Mouse (Mus musculus) stomach, embryonic 16.5 days (tissue): ENCODE data around the gene Cux1. TPM values are rescaled to one million over a fixed set of nuclear protein-coding genes. Genes with fewer than 3 reads are reported as not detected.

Experiments
- ATAC-seq: fragments of 200-750 bp; cut with Nextera tagmentation; 2 replicates; pipeline ENCODE4 v1.8.0; 2017; ENCODE audit warnings: moderate number of reproducible peaks, moderate TSS enrichment; ENCODE audit not compliant: insufficient read depth, low FRiP score
- H3K27ac ChIP-seq: fragments of 300-500 bp; sonication (generic); 2 replicates; pipeline ENCODE4 v1.5.1; 2014; ENCODE audit warnings: low read length
- H3K27me3 ChIP-seq: fragments of 300-500 bp; sonication (generic); 2 replicates; pipeline ENCODE4 v1.6.1; 2014; ENCODE audit warnings: low read length, control low read depth, mixed read lengths; ENCODE audit not compliant: control insufficient read depth, insufficient read depth
- H3K36me3 ChIP-seq: fragments of 300-500 bp; sonication (generic); 2 replicates; pipeline ENCODE4 v1.6.1; 2014; ENCODE audit warnings: low read length; ENCODE audit not compliant: control insufficient read depth, insufficient read depth
- H3K4me1 ChIP-seq: fragments of 300-500 bp; sonication (generic); 2 replicates; pipeline ENCODE4 v1.6.1; 2014; ENCODE audit warnings: low read length, control low read depth, mixed read lengths; ENCODE audit not compliant: control insufficient read depth, insufficient read depth
- H3K4me2 ChIP-seq: fragments of 300-500 bp; sonication (generic); 2 replicates; pipeline ENCODE4 v1.6.1; 2014; ENCODE audit warnings: low read depth, low read length, mixed read lengths
- H3K4me3 ChIP-seq: fragments of 300-500 bp; sonication (generic); replicated peaks from 2 replicates; pipeline ENCODE4 v1.5.1; 2014; ENCODE audit warnings: mild to moderate bottlenecking, low read length
- H3K9ac ChIP-seq: fragments of 300-500 bp; sonication (generic); 2 replicates; pipeline ENCODE4 v1.6.1; 2014; ENCODE audit warnings: low read length
- H3K9me3 ChIP-seq: fragments of 300-500 bp; sonication (generic); replicated peaks from 2 replicates; pipeline ENCODE4 v1.6.1; 2016; ENCODE audit warnings: low read length, control low read depth; ENCODE audit not compliant: control insufficient read depth
- WGBS: fragments of 180-500 bp; shearing (Covaris S2); extraction: QIAGEN DNeasy Blood & Tissue Kit; methylation state at CpG from one replicate; pipeline ENCODE4 v1.1.7; 2014; 5-methylcytosine and 5-hydroxymethylcytosine counted together
- polyA plus RNA-seq: library from polyadenylated mRNA; unstranded; fragments of >200 nt; fragmentation: Nextera tagmentation; extraction: Ambion mirVana; gene quantifications from 2 replicates; pipeline ENCODE4 v1.2.1, GENCODE M21; 2015

Cux1 gene
- polyA plus RNA-seq, 1 experiment from 2014 or later: 77.7 TPM

DNA sequence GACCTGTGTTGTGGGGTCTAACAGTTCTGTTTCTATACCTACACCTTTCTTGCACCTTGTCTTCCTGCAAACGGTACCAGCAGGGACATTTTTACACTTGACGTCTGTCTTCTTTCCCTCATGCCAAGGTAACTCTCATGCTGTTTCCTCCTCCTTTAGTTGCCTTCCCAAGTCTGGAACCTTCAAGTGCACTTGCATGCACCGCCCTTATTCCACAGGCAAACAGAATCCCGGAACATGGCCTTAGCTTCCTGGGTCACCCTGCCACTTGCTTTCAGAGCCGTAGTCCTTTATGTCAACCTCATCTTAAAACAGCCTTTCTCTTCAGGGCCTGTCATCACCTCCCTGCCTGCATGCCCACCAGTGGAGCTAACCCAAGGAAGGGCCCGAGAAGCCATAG, 15.7 kb downstream of the Cux1 start:
- no peak for ATAC-seq
- Histone ChIP-seq H3K9ac (no peak overlapping the region), H3K4me3 (no peak overlapping the region), H3K4me2 (no peak overlapping the region), H3K9me3 (no peaks in the 10 kb centered on the region), H3K4me1 (peaks cover 38% of the 10 kb centered on the region), H3K36me3 (no peaks in the 10 kb centered on the region), H3K27ac (no peak overlapping the region), H3K27me3 (no peaks in the 10 kb centered on the region)
- 72% methylated on average over 6 of the region's 6 CpGs for WGBS

DNA sequence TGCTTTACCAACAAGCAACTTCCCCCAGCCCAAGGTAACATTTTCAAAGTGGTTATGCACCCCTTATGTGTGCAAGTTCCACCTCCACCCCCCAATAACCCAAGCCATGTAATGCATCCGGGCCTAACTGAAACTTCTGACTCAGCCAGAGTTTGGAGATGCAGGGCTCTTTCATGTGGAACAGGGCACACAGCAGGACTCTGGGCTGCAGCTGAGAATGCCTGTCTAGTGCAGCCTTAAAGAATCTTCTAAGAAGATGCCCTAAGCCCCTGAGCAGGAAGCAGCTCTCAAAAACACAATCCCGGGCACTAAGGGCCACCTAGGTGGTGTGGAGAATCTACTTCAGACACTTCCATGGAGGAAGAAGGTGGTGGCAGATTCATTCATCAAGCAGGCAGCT, 16.6 kb downstream of the Cux1 start:
- no peak overlapping the region for H3K4me3 ChIP-seq
- no peak overlapping the region for H3K4me2 ChIP-seq
- H3K27me3 ChIP-seq: no peaks in the 10 kb centered on the region
- H3K27ac ChIP-seq: no peak overlapping the region
- H3K36me3 ChIP-seq: no peaks in the 10 kb centered on the region
- H3K9ac ChIP-seq: no peak overlapping the region
- peaks cover 30% of the 10 kb centered on the region for H3K4me1 ChIP-seq
- H3K9me3 ChIP-seq: no peaks in the 10 kb centered on the region
- WGBS: 25% methylated on average over 2 of the region's 2 CpGs
- no peak for ATAC-seq

DNA sequence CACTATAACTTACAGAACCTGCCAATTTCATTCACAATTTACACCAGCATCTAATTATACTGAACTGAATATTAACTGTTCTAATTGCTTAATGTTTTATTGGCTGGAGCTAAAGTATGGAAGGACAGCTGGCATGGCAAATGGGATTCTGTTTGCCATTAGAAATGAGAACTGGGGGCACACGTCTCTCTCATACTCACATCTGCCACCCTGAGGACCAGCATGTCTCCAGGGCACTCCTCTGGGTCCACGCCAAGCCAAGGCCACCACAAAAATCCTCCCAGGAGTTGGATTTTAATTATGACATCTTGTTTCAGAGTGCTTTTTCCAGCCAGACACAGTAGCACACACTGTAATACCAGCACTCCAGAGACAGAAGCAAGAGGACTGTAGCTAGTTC, 18.5 kb downstream of the Cux1 start:
- H3K36me3 ChIP-seq: no peaks in the 10 kb centered on the region
- H3K9ac ChIP-seq: no peak overlapping the region
- H3K27me3 ChIP-seq: no peaks in the 10 kb centered on the region
- H3K4me3 ChIP-seq: no peak overlapping the region
- 78% methylated on average over 2 of the region's 2 CpGs for WGBS
- no peak overlapping the region for H3K4me2 ChIP-seq
- ATAC-seq: no peak
- no peaks in the 10 kb centered on the region for H3K9me3 ChIP-seq
- H3K27ac ChIP-seq: no peak overlapping the region
- peaks cover 16% of the 10 kb centered on the region; the same call in 1 of the 2 replicates for H3K4me1 ChIP-seq

DNA sequence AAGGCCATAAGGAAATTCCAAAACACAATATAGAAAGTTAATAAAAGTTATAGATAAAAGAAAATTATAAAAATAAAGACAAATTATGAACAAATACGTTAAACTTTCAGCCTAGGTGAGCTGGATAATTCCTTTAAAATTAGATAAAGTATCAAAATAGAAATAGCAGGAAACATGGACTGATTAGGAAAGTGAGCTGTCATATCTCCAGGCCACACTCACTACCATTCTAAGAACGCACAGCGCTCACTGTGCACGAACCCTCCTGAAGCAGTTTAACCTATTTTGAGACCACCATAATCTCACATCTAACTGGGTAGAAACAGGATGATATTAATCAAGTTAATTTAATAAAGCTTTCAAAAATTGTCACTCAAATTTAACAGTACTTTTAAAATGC, 22.2 kb downstream of the Cux1 start:
- Histone ChIP-seq H3K27ac (no peak overlapping the region), H3K36me3 (no peaks in the 10 kb centered on the region), H3K9me3 (no peaks in the 10 kb centered on the region), H3K4me1 (peaks cover 8% of the 10 kb centered on the region; the same call in 1 of the 2 replicates), H3K9ac (no peak overlapping the region), H3K4me2 (no peak overlapping the region), H3K4me3 (no peak overlapping the region), H3K27me3 (no peaks in the 10 kb centered on the region)
- ATAC-seq: no peak
- WGBS: 84% methylated on average over 4 of the region's 4 CpGs

DNA sequence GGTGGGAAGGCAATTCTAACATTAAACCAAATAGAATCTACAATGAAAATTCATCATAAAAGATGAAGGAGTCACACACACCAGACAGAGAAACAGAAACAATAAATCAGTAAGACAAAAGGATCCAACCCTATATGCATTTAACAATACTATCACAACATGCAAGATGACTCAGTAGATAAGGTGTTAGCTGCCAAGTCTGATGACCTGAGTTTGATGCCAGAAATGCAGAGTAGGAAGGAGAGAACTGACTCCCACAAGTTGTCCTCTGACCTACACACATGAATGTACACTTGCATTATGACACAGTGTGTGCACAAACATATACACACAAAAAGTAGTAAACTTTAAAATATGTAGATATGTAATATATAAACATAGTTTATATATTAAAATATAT, 24.1 kb downstream of the Cux1 start:
- H3K9me3 ChIP-seq: no peaks in the 10 kb centered on the region
- peaks cover 12% of the 10 kb centered on the region; the same call in 1 of the 2 replicates for H3K4me1 ChIP-seq
- H3K27ac ChIP-seq: no peak overlapping the region
- no peak overlapping the region for H3K4me2 ChIP-seq
- no peaks in the 10 kb centered on the region for H3K27me3 ChIP-seq
- H3K4me3 ChIP-seq: no peak overlapping the region
- H3K9ac ChIP-seq: no peak overlapping the region
- ATAC-seq: no peak
- no peaks in the 10 kb centered on the region for H3K36me3 ChIP-seq

DNA sequence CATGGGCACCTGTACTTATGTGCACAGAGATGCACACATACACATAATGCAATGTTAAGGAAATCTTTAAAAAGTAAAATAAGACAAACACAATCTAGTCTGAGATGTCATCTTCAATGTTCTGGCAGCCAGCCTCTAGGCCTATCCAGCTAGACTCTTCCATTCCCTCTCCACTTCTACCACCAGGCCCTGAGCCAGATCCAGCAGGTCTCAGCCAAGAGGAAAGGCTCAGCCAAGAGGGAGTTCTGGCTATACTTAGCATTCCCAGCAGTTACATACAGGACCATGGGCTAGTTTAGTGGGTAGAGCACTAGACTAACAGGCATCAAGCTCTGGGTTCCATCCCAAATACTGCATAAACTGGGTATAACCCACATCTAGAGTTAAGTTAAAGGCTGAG, 26.3 kb downstream of the Cux1 start:
- peak; percentile 33; the same call in 1 of the 2 replicates for ATAC-seq

DNA sequence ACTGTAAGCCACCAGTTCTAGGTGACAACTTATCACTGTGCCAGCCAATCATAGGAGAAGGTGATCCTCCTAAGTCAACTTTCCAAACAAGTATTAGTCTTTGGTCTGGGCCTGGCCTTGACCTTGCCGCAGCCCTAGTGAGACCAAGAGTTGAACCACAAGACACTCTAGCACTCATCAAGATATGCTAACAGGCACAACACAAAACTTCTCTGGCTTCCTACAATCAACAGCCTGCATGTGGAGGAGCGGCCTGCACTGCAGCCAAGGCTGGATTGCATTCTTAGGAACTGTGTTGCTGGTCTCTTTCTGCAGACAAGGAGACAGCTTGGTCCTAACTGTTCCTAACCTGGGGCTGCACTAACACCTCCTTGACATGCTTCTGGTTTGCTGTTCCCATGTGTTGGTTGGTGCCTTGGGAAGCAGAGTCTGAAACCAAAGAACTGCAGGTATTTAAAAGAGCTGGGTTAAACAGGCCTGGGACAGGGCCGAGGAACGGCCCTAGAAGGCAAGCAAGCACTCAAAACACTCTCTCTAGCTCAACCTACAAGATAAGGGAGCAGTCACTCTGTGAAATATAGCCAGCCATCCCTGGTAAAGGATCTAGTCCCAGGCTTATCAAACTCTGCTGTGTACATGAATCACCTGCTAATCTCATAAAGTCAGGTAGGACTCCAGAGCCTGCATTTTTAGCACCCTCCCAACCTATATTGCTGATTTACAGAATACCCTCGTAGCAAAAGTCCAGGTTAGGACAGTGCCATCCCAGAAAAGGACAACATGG, 27.0 kb downstream of the Cux1 start:
- Histone ChIP-seq H3K27me3 (no peaks in the 10 kb centered on the region), H3K4me1 (peaks cover 21% of the 10 kb centered on the region), H3K9me3 (no peaks in the 10 kb centered on the region), H3K27ac (no peak overlapping the region), H3K4me3 (no peak overlapping the region), H3K36me3 (no peaks in the 10 kb centered on the region), H3K4me2 (no peak overlapping the region), H3K9ac (no peak overlapping the region)
- 63% methylated on average over 5 of the region's 5 CpGs for whole genome bisulfite sequencing
- ATAC-seq: no peak

More for the DNA sequence above, 26.3 kb downstream of the Cux1 start:
- H3K4me1 ChIP-seq: peaks cover 21% of the 10 kb centered on the region
- no peaks in the 10 kb centered on the region for H3K27me3 ChIP-seq
- peak overlapping the region; percentile 21; the same call in 1 of the 2 replicates for H3K27ac ChIP-seq
- no peaks in the 10 kb centered on the region for H3K9me3 ChIP-seq
- no peaks in the 10 kb centered on the region for H3K36me3 ChIP-seq
- H3K4me3 ChIP-seq: no peak overlapping the region
- no peak overlapping the region for H3K9ac ChIP-seq
- no peak overlapping the region for H3K4me2 ChIP-seq

DNA sequence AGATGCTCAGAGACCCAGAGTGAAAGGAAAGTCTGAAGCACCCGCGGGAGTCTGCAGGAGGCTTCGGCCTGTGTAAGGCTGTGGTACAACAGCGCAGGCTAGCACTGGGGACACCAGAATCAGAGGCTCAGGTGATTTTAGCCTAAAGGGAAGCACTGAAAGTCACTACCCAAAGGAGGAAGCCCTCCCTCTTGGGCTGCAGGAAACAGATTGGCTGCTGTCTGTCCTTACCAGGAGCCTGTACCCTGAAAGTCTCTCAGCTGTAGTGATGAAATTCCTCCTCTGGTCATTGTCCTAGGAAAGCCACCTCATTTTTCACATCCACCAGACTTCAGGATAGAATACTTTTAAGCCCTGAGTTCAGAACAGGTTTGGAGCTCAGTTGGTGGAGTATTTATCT, 30.5 kb downstream of the Cux1 start:
- no peak for ATAC-seq
- Histone ChIP-seq H3K27ac (no peak overlapping the region), H3K9ac (no peak overlapping the region; the same call in 1 of the 2 replicates), H3K4me3 (no peak overlapping the region), H3K4me2 (no peak overlapping the region), H3K27me3 (no peaks in the 10 kb centered on the region), H3K4me1 (peaks cover 39% of the 10 kb centered on the region), H3K36me3 (no peaks in the 10 kb centered on the region), H3K9me3 (no peaks in the 10 kb centered on the region)
- 84% methylated on average over 4 of the region's 4 CpGs for WGBS

DNA sequence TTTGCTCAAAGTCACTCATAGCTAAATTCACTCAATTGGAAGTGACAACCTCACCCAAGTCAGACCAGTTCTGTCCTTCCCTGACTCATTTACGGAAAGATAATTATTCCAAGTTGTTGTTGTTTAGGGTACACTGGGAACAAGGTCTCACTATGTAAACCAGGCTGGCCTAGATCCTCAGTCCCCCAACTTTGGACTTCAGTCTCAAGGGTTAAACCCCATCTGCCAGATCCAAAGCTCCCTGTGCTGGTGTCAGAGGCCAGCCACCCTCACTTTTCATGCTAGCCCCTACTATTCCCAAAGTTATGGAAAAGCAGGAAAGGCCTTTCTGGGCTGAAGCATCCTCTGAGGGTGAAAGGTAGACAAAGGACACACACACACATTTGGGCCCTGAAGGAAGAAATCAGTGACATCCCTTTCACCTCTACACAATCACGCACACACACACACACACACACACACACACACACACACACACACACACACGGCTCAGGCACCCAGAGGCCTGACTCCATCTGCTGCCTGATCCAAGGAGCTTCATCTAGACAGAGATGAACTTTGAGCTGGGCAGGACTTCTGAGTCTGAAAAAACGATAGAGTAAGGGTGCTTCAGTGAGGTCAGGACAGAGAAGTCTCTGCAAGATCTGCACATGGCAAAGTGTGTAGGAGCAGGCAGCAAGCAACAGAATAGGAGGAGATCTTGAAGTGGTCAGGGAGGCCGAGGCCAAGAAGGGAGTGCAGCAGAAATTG, 31.1 kb downstream of the Cux1 start:
- no peak overlapping the region for H3K27ac ChIP-seq
- WGBS: 60% methylated on average over 5 of the region's 5 CpGs
- ATAC-seq: no peak

More for the DNA sequence above, 31.1 kb downstream of the Cux1 start:
- Histone ChIP-seq H3K27me3 (no peaks in the 10 kb centered on the region), H3K9me3 (no peaks in the 10 kb centered on the region), H3K4me3 (no peak overlapping the region), H3K9ac (no peak overlapping the region), H3K36me3 (no peaks in the 10 kb centered on the region), H3K4me2 (no peak overlapping the region), H3K4me1 (peaks cover 39% of the 10 kb centered on the region)
